ENCODE assay signal across 25 mouse cellular contexts in genomic region chr11:96984903-96985302, GRCm38 (mm10). TPM values are rescaled to one million over a fixed set of nuclear protein-coding genes. Genes with fewer than 3 reads are reported as not detected.
"Had no signal": no experiment of that assay in that cellular context is flagged by ENCODE, and none has a peak within 500 bp of the region (broad histone marks: within the 10 kb centered on the region; RNA-seq: fewer than 3 reads in every experiment).

No protein-coding gene starts in this region.

- H3K4me2 ChIP-seq: limb, embryonic 13.5 days; liver, embryonic 13.5 days; midbrain, embryonic 12.5 days; midbrain, embryonic 15.5 days; neural tube, embryonic 13.5 days; stomach, embryonic 15.5 days had no signal

- ATAC-seq: midbrain, embryonic 15.5 days had no signal

- H3K9me3 ChIP-seq: limb, embryonic 13.5 days; liver, embryonic 13.5 days; midbrain, embryonic 12.5 days; midbrain, embryonic 15.5 days; neural tube, embryonic 13.5 days; stomach, embryonic 15.5 days had no signal

- H3K36me3 ChIP-seq: limb, embryonic 13.5 days; liver, embryonic 13.5 days; midbrain, embryonic 12.5 days; midbrain, embryonic 15.5 days; neural tube, embryonic 13.5 days; stomach, embryonic 15.5 days had no signal

- H3K9ac ChIP-seq: limb, embryonic 13.5 days; liver, embryonic 13.5 days; midbrain, embryonic 12.5 days; midbrain, embryonic 15.5 days; neural tube, embryonic 13.5 days; stomach, embryonic 15.5 days had no signal

- DNase-seq: kidney, adult 11 months; kidney, adult 8-10 months; kidney, postnatal 25 days; layer of hippocampus, adult 9-11 months; liver; liver, embryonic 13.5 days; lung, adult 2 months; lung, postnatal 14 days; lung, postnatal 4 days; retina, postnatal 1 day; right cerebral cortex, postnatal 25 days; spleen, adult 18-20 months had no signal

- H3K27ac ChIP-seq: kidney, postnatal 0 days; layer of hippocampus, adult 2 months; limb, embryonic 13.5 days; liver, embryonic 13.5 days; midbrain, embryonic 12.5 days; midbrain, embryonic 15.5 days; neural tube, embryonic 13.5 days; stomach, embryonic 15.5 days had no signal

- H3K4me3 ChIP-seq: layer of hippocampus, adult 2 months; limb, embryonic 13.5 days; liver, embryonic 13.5 days; midbrain, embryonic 12.5 days; midbrain, embryonic 15.5 days; myocyte; neural tube, embryonic 13.5 days; stomach, embryonic 15.5 days had no signal

RNA-seq across cellular contexts. Expression of gene Sp6, which starts 28.3 kb away (rescaled TPM):
- total RNA-seq: megakaryocyte progenitor cell, adult 5-6 weeks; monocyte, adult 5-6 weeks; neutrophil, adult 5-6 weeks had no signal
- polyA plus RNA-seq: liver, embryonic 16.5 days; midbrain, embryonic 15.5 days had no signal

RNA-seq across cellular contexts. Expression of gene Lrrc46, which starts 56.3 kb away (rescaled TPM):
- total RNA-seq: megakaryocyte-erythroid progenitor cell, adult 5-6 weeks; monocyte, adult 5-6 weeks had no signal
